Mouse (Mus musculus) WW6 (cell line): Measurements from ENCODE around the gene Dydc2.

ENCODE experiments used
- DNase-seq: peaks from one replicate; pipeline ENCODE4 v3.0.0-alpha.2; 2013; ENCODE audit warnings: low read depth, low spot score

The Dydc2 gene

GRCm38 (mm10) chr14:41001576-41001975 lies 67.4 kb downstream of the Dydc2 start:
- DNase-seq: no peak

GRCm38 (mm10) chr14:41000801-41001200 lies 68.2 kb downstream of the Dydc2 start:
- DNase-seq: no peak

DNA sequence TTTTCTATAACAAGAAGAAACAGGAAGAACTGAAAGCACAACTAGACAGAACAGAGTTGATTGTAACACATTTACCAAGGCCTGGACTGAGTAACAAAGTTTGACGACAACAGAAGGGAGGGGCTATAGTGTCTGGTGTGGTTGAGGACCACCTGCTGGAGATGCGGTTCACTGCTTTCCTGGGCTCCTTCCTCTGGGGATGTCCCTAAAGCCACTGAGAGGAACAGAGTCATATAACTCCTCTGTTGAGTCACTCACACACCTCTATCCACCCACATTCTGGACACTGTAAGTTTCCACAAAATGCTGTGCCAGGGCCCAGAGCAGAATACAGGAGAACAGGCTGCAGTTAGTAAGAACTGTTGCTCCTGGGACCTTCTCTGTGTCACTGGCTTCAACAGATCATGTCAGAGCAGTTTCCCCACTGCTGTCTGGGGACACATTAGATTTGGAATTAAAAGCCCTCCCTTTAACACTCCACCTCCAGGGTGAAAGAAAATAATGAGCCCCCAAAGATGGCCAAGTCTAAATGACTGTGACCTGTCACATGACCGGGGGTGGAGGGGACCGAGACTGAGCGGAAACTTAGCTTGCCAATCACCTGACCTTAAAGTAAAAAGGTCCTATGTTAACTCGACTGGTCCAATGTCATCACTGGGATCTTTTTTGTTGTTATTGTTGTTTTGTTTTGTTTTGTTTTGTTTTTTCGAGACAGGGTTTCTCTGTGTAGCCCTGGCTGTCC lies 68.9 kb downstream of the Dydc2 start:
- DNase-seq: no peak
